Mouse (Mus musculus) intestine, embryonic 15.5 days (tissue): ENCODE measurements at regions not wholly inside any gene's neighbourhood (a gene's known extent, or its start where the extent isn't known, plus 50 kb on each side); places are given as distances from the start of the nearest gene placed in this dataset.

Source experiments
- ATAC-seq: fragments of 200-750 bp; cut with Nextera tagmentation; 2 replicates; pipeline ENCODE4 v1.8.0; 2017; ENCODE audit warnings: moderate TSS enrichment, moderate library complexity
- H3K27ac ChIP-seq: fragments of 300-500 bp; sonication (generic); 2 replicates; pipeline ENCODE4 v1.5.1; 2015; ENCODE audit warnings: mild to moderate bottlenecking, inconsistent platforms
- H3K27me3 ChIP-seq: fragments of 300-500 bp; sonication (generic); replicated peaks from 2 replicates; pipeline ENCODE4 v1.6.1; 2015; ENCODE audit warnings: inconsistent platforms
- H3K36me3 ChIP-seq: fragments of 300-500 bp; sonication (generic); 2 replicates; pipeline ENCODE4 v1.6.1; 2015; ENCODE audit warnings: inconsistent platforms
- H3K4me1 ChIP-seq: fragments of 300-500 bp; sonication (generic); replicated peaks from 2 replicates; pipeline ENCODE4 v1.6.1; 2015; ENCODE audit warnings: inconsistent platforms
- H3K4me2 ChIP-seq: fragments of 300-500 bp; sonication (generic); replicated peaks from 2 replicates; pipeline ENCODE4 v1.6.1; 2015; ENCODE audit warnings: mild to moderate bottlenecking, inconsistent platforms
- H3K4me3 ChIP-seq: fragments of 300-500 bp; sonication (generic); replicated peaks from 2 replicates; pipeline ENCODE4 v1.5.1; 2015; ENCODE audit warnings: inconsistent platforms
- H3K9ac ChIP-seq: fragments of 300-500 bp; sonication (generic); 2 replicates; pipeline ENCODE4 v1.6.1; 2015; ENCODE audit warnings: inconsistent platforms
- H3K9me3 ChIP-seq: fragments of 300-500 bp; sonication (generic); 2 replicates; pipeline ENCODE4 v1.6.1; 2016; ENCODE audit warnings: inconsistent platforms
- WGBS: fragments of 180-500 bp; shearing (Covaris S2); methylation state at CpG from one replicate; pipeline ENCODE4 v1.1.7; 2015; 5-methylcytosine and 5-hydroxymethylcytosine counted together

GRCm38 (mm10) chr7:71873817-71874216 is 432.6 kb downstream of the Mctp2 start:
- 79% methylated on average over 5 of the region's 5 CpGs for WGBS
- no peak for ATAC-seq
- no peaks in the 10 kb centered on the region for H3K9me3 ChIP-seq

GRCm38 (mm10) chr7:71872912-71873311 is 433.5 kb downstream of the Mctp2 start:
- WGBS, result 67% methylated on average over 6 of the region's 6 CpGs
- H3K36me3 ChIP-seq, result no peaks in the 10 kb centered on the region
- no peak for ATAC-seq
- no peak overlapping the region for H3K27ac ChIP-seq
- H3K9me3 ChIP-seq, result no peaks in the 10 kb centered on the region
- no peaks in the 10 kb centered on the region for H3K4me1 ChIP-seq
- H3K9ac ChIP-seq, result no peak overlapping the region
- H3K4me3 ChIP-seq, result no peak overlapping the region
- H3K4me2 ChIP-seq, result no peak overlapping the region
- no peaks in the 10 kb centered on the region for H3K27me3 ChIP-seq

More at GRCm38 (mm10) chr7:71873817-71874216, 432.6 kb downstream of the Mctp2 start:
- H3K4me3 ChIP-seq, result no peak overlapping the region
- H3K4me2 ChIP-seq, result no peak overlapping the region
- no peak overlapping the region for H3K27ac ChIP-seq
- no peaks in the 10 kb centered on the region for H3K27me3 ChIP-seq
- no peak overlapping the region for H3K9ac ChIP-seq
- H3K36me3 ChIP-seq, result no peaks in the 10 kb centered on the region
- no peaks in the 10 kb centered on the region for H3K4me1 ChIP-seq

- Histone ChIP-seq H3K27me3 (no peaks in the 10 kb centered on the region), H3K36me3 (no peaks in the 10 kb centered on the region), H3K4me2 (no peak overlapping the region), H3K4me3 (no peak overlapping the region), H3K9me3 (no peaks in the 10 kb centered on the region), H3K4me1 (no peaks in the 10 kb centered on the region), H3K9ac (no peak overlapping the region), H3K27ac (no peak overlapping the region)
- WGBS, result 13% methylated on average over 3 of the region's 3 CpGs
- no peak for ATAC-seq
Measured at GRCm38 (mm10) chr7:71867090-71867489, 439.3 kb downstream of the Mctp2 start.

GRCm38 (mm10) chr7:71865371-71866166 is 440.8 kb downstream of the Mctp2 start:
- H3K4me2 ChIP-seq, result no peak overlapping the region
- H3K9ac ChIP-seq, result no peak overlapping the region
- no peaks in the 10 kb centered on the region for H3K4me1 ChIP-seq
- no peak for ATAC-seq
- H3K9me3 ChIP-seq, result no peaks in the 10 kb centered on the region
- H3K36me3 ChIP-seq, result no peaks in the 10 kb centered on the region
- no peaks in the 10 kb centered on the region for H3K27me3 ChIP-seq
- 43% methylated on average over 15 of the region's 15 CpGs for WGBS
- H3K27ac ChIP-seq, result no peak overlapping the region
- no peak overlapping the region for H3K4me3 ChIP-seq

GRCm38 (mm10) chr7:71852864-71853263 is 453.5 kb downstream of the Mctp2 start:
- H3K4me3 ChIP-seq, result no peak overlapping the region
- no peak overlapping the region for H3K9ac ChIP-seq
- H3K27me3 ChIP-seq, result no peaks in the 10 kb centered on the region
- no peak overlapping the region for H3K4me2 ChIP-seq
- H3K27ac ChIP-seq, result no peak overlapping the region
- H3K4me1 ChIP-seq, result no peaks in the 10 kb centered on the region
- ATAC-seq, result no peak
- H3K36me3 ChIP-seq, result no peaks in the 10 kb centered on the region
- WGBS, result 85% methylated on average over 3 of the region's 3 CpGs
- no peaks in the 10 kb centered on the region for H3K9me3 ChIP-seq

GRCm38 (mm10) chr7:71849174-71849573 is 457.2 kb downstream of the Mctp2 start:
- no peak for ATAC-seq
- Histone ChIP-seq H3K36me3 (no peaks in the 10 kb centered on the region), H3K27me3 (no peaks in the 10 kb centered on the region), H3K4me2 (no peak overlapping the region), H3K27ac (no peak overlapping the region), H3K9me3 (no peaks in the 10 kb centered on the region), H3K9ac (no peak overlapping the region), H3K4me3 (no peak overlapping the region), H3K4me1 (no peaks in the 10 kb centered on the region)
- 80% methylated on average over 6 of the region's 6 CpGs for WGBS

- no peak for ATAC-seq
- H3K9me3 ChIP-seq, result no peaks in the 10 kb centered on the region
- H3K4me1 ChIP-seq, result no peaks in the 10 kb centered on the region
- H3K27me3 ChIP-seq, result no peaks in the 10 kb centered on the region
- WGBS, result 71% methylated on average over 6 of the region's 6 CpGs
- H3K4me2 ChIP-seq, result no peak overlapping the region
- no peak overlapping the region for H3K9ac ChIP-seq
- no peaks in the 10 kb centered on the region for H3K36me3 ChIP-seq
- H3K4me3 ChIP-seq, result no peak overlapping the region
- no peak overlapping the region for H3K27ac ChIP-seq
Measured at GRCm38 (mm10) chr7:71837845-71838244, 468.6 kb downstream of the Mctp2 start.

GRCm38 (mm10) chr7:71831790-71832525 is 474.4 kb downstream of the Mctp2 start:
- Histone ChIP-seq H3K27me3 (no peaks in the 10 kb centered on the region), H3K27ac (no peak overlapping the region), H3K36me3 (no peaks in the 10 kb centered on the region), H3K9me3 (no peaks in the 10 kb centered on the region), H3K4me2 (no peak overlapping the region), H3K9ac (no peak overlapping the region), H3K4me3 (no peak overlapping the region), H3K4me1 (no peaks in the 10 kb centered on the region)
- 79% methylated on average over 3 of the region's 3 CpGs for WGBS
- ATAC-seq, result no peak

GRCm38 (mm10) chr7:71829567-71829966 is 476.8 kb downstream of the Mctp2 start:
- 65% methylated on average over 6 of the region's 6 CpGs for WGBS
- no peaks in the 10 kb centered on the region for H3K4me1 ChIP-seq

GRCm38 (mm10) chr7:71816138-71816537 is 464.9 kb upstream of the Gm10295 start:
- Histone ChIP-seq H3K4me2 (no peak overlapping the region), H3K27me3 (no peaks in the 10 kb centered on the region), H3K9ac (no peak overlapping the region), H3K4me1 (no peaks in the 10 kb centered on the region), H3K9me3 (no peaks in the 10 kb centered on the region), H3K4me3 (no peak overlapping the region), H3K36me3 (no peaks in the 10 kb centered on the region), H3K27ac (no peak overlapping the region)
- no peak for ATAC-seq
- WGBS, result 74% methylated on average over 11 of the region's 11 CpGs

More at GRCm38 (mm10) chr7:71829567-71829966, 476.8 kb downstream of the Mctp2 start:
- H3K9me3 ChIP-seq, result no peaks in the 10 kb centered on the region
- no peaks in the 10 kb centered on the region for H3K27me3 ChIP-seq
- no peak overlapping the region for H3K9ac ChIP-seq
- H3K4me3 ChIP-seq, result no peak overlapping the region
- no peak overlapping the region for H3K4me2 ChIP-seq
- no peak overlapping the region for H3K27ac ChIP-seq
- ATAC-seq, result no peak
- no peaks in the 10 kb centered on the region for H3K36me3 ChIP-seq

GRCm38 (mm10) chr7:71794201-71794600 is 442.9 kb upstream of the Gm10295 start:
- 39% methylated on average over 7 of the region's 7 CpGs for WGBS
- no peak overlapping the region for H3K9ac ChIP-seq
- no peaks in the 10 kb centered on the region for H3K9me3 ChIP-seq

GRCm38 (mm10) chr7:71788401-71788800 is 437.1 kb upstream of the Gm10295 start:
- Histone ChIP-seq H3K36me3 (no peaks in the 10 kb centered on the region), H3K4me3 (no peak overlapping the region), H3K9me3 (no peaks in the 10 kb centered on the region), H3K9ac (no peak overlapping the region), H3K4me2 (no peak overlapping the region), H3K4me1 (no peaks in the 10 kb centered on the region), H3K27me3 (no peaks in the 10 kb centered on the region), H3K27ac (no peak overlapping the region)
- ATAC-seq, result no peak

More at GRCm38 (mm10) chr7:71794201-71794600, 442.9 kb upstream of the Gm10295 start:
- no peak overlapping the region for H3K4me2 ChIP-seq
- H3K27me3 ChIP-seq, result no peaks in the 10 kb centered on the region
- H3K4me1 ChIP-seq, result no peaks in the 10 kb centered on the region
- no peak overlapping the region for H3K27ac ChIP-seq
- H3K4me3 ChIP-seq, result no peak overlapping the region
- ATAC-seq, result no peak
- H3K36me3 ChIP-seq, result no peaks in the 10 kb centered on the region

- Histone ChIP-seq H3K27ac (no peak overlapping the region), H3K4me1 (no peaks in the 10 kb centered on the region), H3K4me2 (no peak overlapping the region), H3K4me3 (no peak overlapping the region), H3K9me3 (no peaks in the 10 kb centered on the region), H3K9ac (no peak overlapping the region), H3K36me3 (no peaks in the 10 kb centered on the region), H3K27me3 (no peaks in the 10 kb centered on the region)
- 68% methylated on average over 4 of the region's 4 CpGs for WGBS
- ATAC-seq, result no peak
Measured at GRCm38 (mm10) chr7:71782496-71782895, 431.2 kb upstream of the Gm10295 start.
